Mouse (Mus musculus): ENCODE measurements around the gene Tmem121.

GRCm38 (mm10) chr12:113148381-113149035 is 37.2 kb upstream of the Tmem121 start:
- TF ChIP-seq POLR2A (IDR thresholded peaks at IDR 0.05; ENCODE audit: borderline replicate concordance, extremely low read depth, insufficient read depth, insufficient read length, poor library complexity, severe bottlenecking) (no peak), CTCF (IDR thresholded peaks at IDR 0.05; ENCODE audit: borderline replicate concordance, extremely low read depth, insufficient read depth, insufficient read length) (no peak)
